Mouse (Mus musculus) intestine, embryonic 15.5 days (tissue): Measurements from ENCODE around the gene Mak. TPM values are rescaled to one million over a fixed set of nuclear protein-coding genes. Genes with fewer than 3 reads are reported as not detected.

Source experiments
- ATAC-seq: fragments of 200-750 bp; cut with Nextera tagmentation; 2 replicates; pipeline ENCODE4 v1.8.0; 2017; ENCODE audit warnings: moderate TSS enrichment, moderate library complexity
- H3K27ac ChIP-seq: fragments of 300-500 bp; sonication (generic); 2 replicates; pipeline ENCODE4 v1.5.1; 2015; ENCODE audit warnings: mild to moderate bottlenecking, inconsistent platforms
- H3K27me3 ChIP-seq: fragments of 300-500 bp; sonication (generic); replicated peaks from 2 replicates; pipeline ENCODE4 v1.6.1; 2015; ENCODE audit warnings: inconsistent platforms
- H3K36me3 ChIP-seq: fragments of 300-500 bp; sonication (generic); 2 replicates; pipeline ENCODE4 v1.6.1; 2015; ENCODE audit warnings: inconsistent platforms
- H3K4me1 ChIP-seq: fragments of 300-500 bp; sonication (generic); replicated peaks from 2 replicates; pipeline ENCODE4 v1.6.1; 2015; ENCODE audit warnings: inconsistent platforms
- H3K4me2 ChIP-seq: fragments of 300-500 bp; sonication (generic); replicated peaks from 2 replicates; pipeline ENCODE4 v1.6.1; 2015; ENCODE audit warnings: mild to moderate bottlenecking, inconsistent platforms
- H3K4me3 ChIP-seq: fragments of 300-500 bp; sonication (generic); replicated peaks from 2 replicates; pipeline ENCODE4 v1.5.1; 2015; ENCODE audit warnings: inconsistent platforms
- H3K9ac ChIP-seq: fragments of 300-500 bp; sonication (generic); 2 replicates; pipeline ENCODE4 v1.6.1; 2015; ENCODE audit warnings: inconsistent platforms
- H3K9me3 ChIP-seq: fragments of 300-500 bp; sonication (generic); 2 replicates; pipeline ENCODE4 v1.6.1; 2016; ENCODE audit warnings: inconsistent platforms
- WGBS: fragments of 180-500 bp; shearing (Covaris S2); methylation state at CpG from one replicate; pipeline ENCODE4 v1.1.7; 2015; 5-methylcytosine and 5-hydroxymethylcytosine counted together
- polyA plus RNA-seq: library from polyadenylated mRNA; unstranded; fragments of >200 nt; fragmentation: Nextera tagmentation; extraction: Ambion mirVana; gene quantifications from 2 replicates; pipeline ENCODE4 v1.2.1, GENCODE M21; 2015

Mak gene
- polyA plus RNA-seq, 1 experiment from 2014 or later = 0.31 TPM

DNA sequence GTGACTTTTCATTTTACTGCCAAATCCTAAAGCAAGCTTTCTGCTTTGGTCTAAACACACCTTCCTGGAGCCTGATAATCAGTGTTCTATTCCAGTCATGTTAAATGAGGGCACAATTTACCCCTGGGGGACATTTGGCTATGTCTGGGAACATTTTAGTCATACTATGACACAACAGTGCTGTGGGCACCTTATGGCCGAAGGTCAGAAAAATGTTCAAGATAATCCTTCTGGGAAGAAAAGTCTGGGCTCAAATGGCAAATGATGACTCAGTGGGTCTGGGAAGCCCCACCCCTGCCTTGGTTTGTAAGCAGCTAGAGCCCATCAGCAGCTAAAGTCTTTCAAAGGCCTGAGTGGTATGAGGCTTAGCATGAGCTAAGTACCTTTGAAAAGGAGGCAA lies 96.7 kb downstream of the Mak start:
- no peak for ATAC-seq
- 89% methylated on average over 1 of the region's 1 CpGs for WGBS
- no peaks in the 10 kb centered on the region for H3K27me3 ChIP-seq

DNA sequence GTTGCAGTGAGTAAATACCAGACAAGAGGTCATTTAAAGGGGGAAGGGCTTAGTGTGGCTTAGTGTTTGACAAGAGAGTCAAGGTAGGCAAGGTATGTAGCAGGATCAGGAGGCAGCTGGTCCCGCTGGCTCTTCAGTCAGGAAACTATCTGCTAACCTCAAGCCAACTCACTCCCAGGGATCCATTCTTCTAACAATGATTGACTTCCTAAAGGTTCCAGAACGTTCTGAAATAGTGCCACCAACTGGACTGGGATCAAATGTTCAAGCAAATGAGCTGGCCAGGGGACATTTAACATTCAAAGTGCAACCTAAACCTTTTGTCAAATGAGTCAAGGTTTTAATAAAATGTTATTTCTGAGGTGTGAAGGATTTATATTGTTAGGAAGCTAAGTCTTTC lies 100.2 kb downstream of the Mak start:
- no peak overlapping the region for H3K27ac ChIP-seq
- H3K4me2 ChIP-seq = no peak overlapping the region
- H3K9me3 ChIP-seq = no peaks in the 10 kb centered on the region
- ATAC-seq = no peak
- H3K9ac ChIP-seq = no peak overlapping the region
- no peaks in the 10 kb centered on the region for H3K36me3 ChIP-seq
- WGBS = 48% methylated on average over 2 of the region's 2 CpGs
- no peaks in the 10 kb centered on the region for H3K27me3 ChIP-seq
- H3K4me3 ChIP-seq = no peak overlapping the region
- no peaks in the 10 kb centered on the region for H3K4me1 ChIP-seq

More for the DNA sequence above, 96.7 kb downstream of the Mak start:
- Histone ChIP-seq H3K9me3 (no peaks in the 10 kb centered on the region), H3K27ac (no peak overlapping the region), H3K9ac (no peak overlapping the region), H3K4me3 (no peak overlapping the region), H3K4me2 (no peak overlapping the region), H3K36me3 (no peaks in the 10 kb centered on the region), H3K4me1 (no peaks in the 10 kb centered on the region)

DNA sequence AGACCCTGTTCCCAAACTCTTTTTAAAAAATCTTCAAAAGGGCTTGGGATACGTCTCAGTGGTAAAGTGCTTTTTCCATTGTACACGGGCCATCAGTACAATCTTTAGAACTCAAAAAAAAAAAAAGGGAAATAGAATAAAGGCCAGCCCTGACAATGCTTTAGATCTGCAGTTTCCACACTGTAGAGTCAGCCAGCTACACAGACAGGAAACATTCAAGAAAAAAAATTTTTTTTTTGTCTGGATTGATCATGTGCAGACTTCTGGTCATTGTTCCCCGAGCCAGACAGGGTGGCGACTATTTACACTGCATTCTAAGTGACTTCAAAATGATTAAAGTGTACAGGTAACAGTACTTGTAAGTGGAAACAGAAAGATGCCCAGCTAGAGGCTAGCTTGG lies 100.9 kb downstream of the Mak start:
- WGBS = 54% methylated on average over 4 of the region's 4 CpGs
- no peaks in the 10 kb centered on the region for H3K4me1 ChIP-seq
- H3K4me2 ChIP-seq = no peak overlapping the region
- no peaks in the 10 kb centered on the region for H3K27me3 ChIP-seq
- no peak overlapping the region for H3K27ac ChIP-seq
- H3K9ac ChIP-seq = no peak overlapping the region
- no peaks in the 10 kb centered on the region for H3K9me3 ChIP-seq
- no peak overlapping the region for H3K4me3 ChIP-seq
- no peak for ATAC-seq
- no peaks in the 10 kb centered on the region for H3K36me3 ChIP-seq

DNA sequence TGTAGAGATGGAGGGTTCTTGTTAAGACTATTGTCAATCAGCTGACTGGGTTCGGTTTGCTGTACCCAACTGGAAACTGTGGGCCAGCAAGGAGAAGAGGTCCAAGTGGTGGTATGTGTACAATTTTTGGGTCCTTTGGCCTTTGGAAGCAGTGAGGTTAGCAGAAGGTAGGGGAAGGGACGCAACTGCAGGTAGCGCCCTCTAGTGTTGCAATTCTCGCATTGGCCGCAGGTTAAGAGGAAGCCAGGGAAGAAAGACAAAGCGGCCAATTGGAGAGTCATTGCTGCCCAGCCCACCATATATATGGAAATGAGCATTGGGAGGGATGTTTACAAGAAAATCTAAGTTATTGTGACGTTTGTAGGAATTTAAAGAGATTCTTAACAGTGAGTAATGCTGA lies 101.9 kb downstream of the Mak start:
- Histone ChIP-seq H3K4me2 (no peak overlapping the region), H3K27ac (no peak overlapping the region), H3K9ac (no peak overlapping the region), H3K36me3 (no peaks in the 10 kb centered on the region), H3K27me3 (no peaks in the 10 kb centered on the region), H3K4me1 (no peaks in the 10 kb centered on the region), H3K9me3 (no peaks in the 10 kb centered on the region), H3K4me3 (no peak overlapping the region)
- no peak for ATAC-seq
- WGBS = 19% methylated on average over 7 of the region's 7 CpGs

Other genes with a start within 250 kb of the Mak start
- 12.2 and 12.4 TPM in 2 replicates for gene Gcnt2, start 220.0 kb downstream of the Mak start, polyA plus RNA-seq
- 78.8 and 86.0 TPM in 2 replicates for gene Pak1ip1, start 78.7 kb downstream of the Mak start, polyA plus RNA-seq
- 272 and 297 TPM in 2 replicates for gene Tmem14c, start 63.4 kb downstream of the Mak start, polyA plus RNA-seq
- gene Gcm2, start 31.3 kb upstream of the Mak start, polyA plus RNA-seq = 0.06 TPM in 1 of 2 replicates, not detected in the other
- 0.13 and 0.23 TPM in 2 replicates for gene Sycp2l, start 34.6 kb upstream of the Mak start, polyA plus RNA-seq
- 7.7 and 8.1 TPM in 2 replicates for gene Elovl2, start 140.7 kb upstream of the Mak start, polyA plus RNA-seq
- 11.0 and 11.8 TPM in 2 replicates for gene Smim13, start 170.1 kb upstream of the Mak start, polyA plus RNA-seq
- gene Gm17364, start 194.3 kb upstream of the Mak start, polyA plus RNA-seq = not detected in 2 replicates